Mouse (Mus musculus): ENCODE results near the gene Cldn7. TPM values are rescaled to one million over a fixed set of nuclear protein-coding genes. Genes with fewer than 3 reads are reported as not detected.

The Cldn7 gene
- polyA plus RNA-seq, 1 experiment from 2014 or later = 86.4 TPM

GRCm38 (mm10) chr11:69956218-69956617 is 8.4 kb upstream of the Cldn7 start:
- WGBS = 90% methylated on average over 1 of the region's 1 CpGs
- peak; percentile 20; the same call in 1 of the 2 replicates for TF ChIP-seq CTCF (IDR thresholded peaks at IDR 0.05; ENCODE audit: low read depth)
- Histone ChIP-seq H3K4me2 (no peak overlapping the region), H3K4me1 (ENCODE audit: insufficient read depth) (no peaks in the 10 kb centered on the region), H3K27me3 (ENCODE audit: insufficient read depth, low read length) (no peaks in the 10 kb centered on the region), H3K4me3 (ENCODE audit: low read depth, low read length) (no peak overlapping the region), H3K36me3 (ENCODE audit: insufficient read depth) (no peaks in the 10 kb centered on the region), H3K27ac (ENCODE audit: low read depth) (no peak overlapping the region), H3K9ac (no peak overlapping the region), H3K9me3 (ENCODE audit: low read depth, low read length) (no peaks in the 10 kb centered on the region)
- ATAC-seq (ENCODE audit: insufficient read depth) (no peak), DNase-seq (no peak)

GRCm38 (mm10) chr11:69960616-69961015 is 4.0 kb upstream of the Cldn7 start:
- Histone ChIP-seq H3K4me3 (ENCODE audit: low read depth, low read length) (no peak overlapping the region), H3K9ac (no peak overlapping the region), H3K4me1 (ENCODE audit: insufficient read depth) (no peaks in the 10 kb centered on the region), H3K4me2 (no peak overlapping the region), H3K27ac (ENCODE audit: low read depth) (no peak overlapping the region), H3K36me3 (ENCODE audit: insufficient read depth) (no peaks in the 10 kb centered on the region), H3K27me3 (ENCODE audit: insufficient read depth, low read length) (peaks cover 19% of the 10 kb centered on the region), H3K9me3 (ENCODE audit: low read depth, low read length) (no peaks in the 10 kb centered on the region)
- TF ChIP-seq CTCF (IDR thresholded peaks at IDR 0.05; ENCODE audit: low read depth) = peak; percentile 55
- WGBS = 31% methylated on average over 5 of the region's 5 CpGs
- DNase-seq (peak; percentile 26), ATAC-seq (ENCODE audit: insufficient read depth) (no peak)

DNA sequence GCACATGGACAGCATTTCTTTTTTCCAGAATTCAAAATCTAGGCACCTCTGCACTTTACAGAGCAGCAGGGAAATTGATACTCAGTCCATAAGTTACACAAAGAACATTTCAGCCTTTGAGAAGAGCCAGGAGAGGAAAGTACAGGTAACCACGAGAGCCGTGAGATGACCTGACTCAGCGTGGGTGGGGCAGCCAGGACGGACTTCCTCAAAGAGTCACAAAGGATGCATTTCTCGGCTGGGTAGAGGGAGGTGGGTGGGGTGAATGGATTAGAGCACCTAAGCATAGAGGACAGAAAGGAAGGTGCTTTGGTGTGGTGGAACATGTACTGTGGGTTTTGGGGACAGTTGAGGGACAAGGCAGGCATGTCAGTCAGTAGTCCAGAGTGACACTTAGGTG is 2.7 kb upstream of the Cldn7 start:
- no peak overlapping the region for H3K4me2 ChIP-seq
- ATAC-seq (ENCODE audit: insufficient read depth) = no peak
- H3K9me3 ChIP-seq (ENCODE audit: low read depth, low read length) = no peaks in the 10 kb centered on the region
- H3K9ac ChIP-seq = no peak overlapping the region
- no peak for DNase-seq
- H3K4me1 ChIP-seq (ENCODE audit: insufficient read depth) = no peaks in the 10 kb centered on the region
- no peaks in the 10 kb centered on the region for H3K36me3 ChIP-seq (ENCODE audit: insufficient read depth)
- no peak overlapping the region for H3K4me3 ChIP-seq (ENCODE audit: low read depth, low read length)
- no peak overlapping the region for H3K27ac ChIP-seq (ENCODE audit: low read depth)
- H3K27me3 ChIP-seq (ENCODE audit: insufficient read depth, low read length) = peaks cover 30% of the 10 kb centered on the region
- TF ChIP-seq CTCF (IDR thresholded peaks at IDR 0.05; ENCODE audit: low read depth) = no peak
- WGBS = 45% methylated on average over 5 of the region's 5 CpGs

GRCm38 (mm10) chr11:69965271-69966005 is 859 bp downstream of the Cldn7 start:
- H3K27ac ChIP-seq (ENCODE audit: low read depth) = peak overlapping the region; percentile 88
- H3K4me2 ChIP-seq = peak overlapping the region; percentile 70
- DNase-seq (peak; percentile 83), ATAC-seq (ENCODE audit: insufficient read depth) (peak; percentile 45)
- peaks cover 25% of the 10 kb centered on the region for H3K36me3 ChIP-seq (ENCODE audit: insufficient read depth)
- WGBS = 2% methylated on average over 49 of the region's 49 CpGs
- H3K4me3 ChIP-seq (ENCODE audit: low read depth, low read length) = peak overlapping the region; percentile 48
- H3K9me3 ChIP-seq (ENCODE audit: low read depth, low read length) = no peaks in the 10 kb centered on the region
- no peaks in the 10 kb centered on the region for H3K4me1 ChIP-seq (ENCODE audit: insufficient read depth)
- peaks cover 39% of the 10 kb centered on the region for H3K27me3 ChIP-seq (ENCODE audit: insufficient read depth, low read length)
- no peak for TF ChIP-seq CTCF (IDR thresholded peaks at IDR 0.05; ENCODE audit: low read depth)
- H3K9ac ChIP-seq = peak overlapping the region; percentile 61

DNA sequence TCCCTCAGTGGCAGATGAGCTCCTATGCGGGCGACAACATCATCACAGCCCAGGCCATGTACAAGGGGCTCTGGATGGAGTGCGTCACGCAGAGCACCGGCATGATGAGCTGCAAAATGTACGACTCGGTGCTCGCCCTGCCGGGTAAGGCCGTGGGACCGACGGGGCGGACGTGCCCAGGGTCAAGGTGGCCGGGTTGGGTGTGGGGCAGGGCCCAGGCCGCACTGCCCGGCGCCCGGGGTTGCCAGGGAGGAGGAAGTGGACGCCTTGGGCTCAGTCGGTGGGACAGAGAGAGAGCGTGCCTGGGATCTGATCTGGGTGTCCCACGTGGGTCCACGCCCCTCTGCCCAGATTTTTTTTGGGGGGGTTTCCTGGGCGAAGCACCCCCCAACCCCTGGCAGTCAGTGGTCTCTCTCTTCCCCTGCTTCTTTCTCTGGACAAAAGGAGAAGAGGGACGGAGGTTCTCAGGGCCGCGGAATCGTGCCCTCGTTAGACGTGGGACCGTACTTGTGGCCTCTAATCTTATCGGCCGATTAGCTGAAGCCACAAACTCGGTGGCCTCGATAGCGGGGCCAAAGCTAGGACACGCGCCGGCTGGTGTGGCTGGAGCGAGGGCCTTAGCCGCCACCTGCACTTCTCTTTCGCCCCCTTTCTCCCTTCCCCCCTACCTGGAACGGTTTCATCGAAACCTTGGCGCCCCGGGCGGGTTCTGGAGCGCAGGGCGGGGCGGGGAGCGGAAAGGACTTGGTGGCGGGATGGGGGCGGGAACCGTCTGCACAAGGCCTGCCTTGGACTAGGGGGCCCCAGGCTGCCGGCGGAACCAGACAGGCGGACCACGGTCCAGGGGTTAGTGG is 1.7 kb downstream of the Cldn7 start:
- DNase-seq (peak; percentile 64), ATAC-seq (ENCODE audit: insufficient read depth) (peak; percentile 78)
- no peak for TF ChIP-seq CTCF (IDR thresholded peaks at IDR 0.05; ENCODE audit: low read depth)
- H3K36me3 ChIP-seq (ENCODE audit: insufficient read depth) = peaks cover 27% of the 10 kb centered on the region
- 1% methylated on average over 58 of the region's 59 CpGs for WGBS
- no peaks in the 10 kb centered on the region for H3K4me1 ChIP-seq (ENCODE audit: insufficient read depth)
- peaks cover 39% of the 10 kb centered on the region for H3K27me3 ChIP-seq (ENCODE audit: insufficient read depth, low read length)
- peak overlapping the region; percentile 70 for H3K4me2 ChIP-seq
- no peaks in the 10 kb centered on the region for H3K9me3 ChIP-seq (ENCODE audit: low read depth, low read length)
- peak overlapping the region; percentile 88 for H3K27ac ChIP-seq (ENCODE audit: low read depth)
- peak overlapping the region; percentile 48 for H3K4me3 ChIP-seq (ENCODE audit: low read depth, low read length)
- peak overlapping the region; percentile 61 for H3K9ac ChIP-seq

DNA sequence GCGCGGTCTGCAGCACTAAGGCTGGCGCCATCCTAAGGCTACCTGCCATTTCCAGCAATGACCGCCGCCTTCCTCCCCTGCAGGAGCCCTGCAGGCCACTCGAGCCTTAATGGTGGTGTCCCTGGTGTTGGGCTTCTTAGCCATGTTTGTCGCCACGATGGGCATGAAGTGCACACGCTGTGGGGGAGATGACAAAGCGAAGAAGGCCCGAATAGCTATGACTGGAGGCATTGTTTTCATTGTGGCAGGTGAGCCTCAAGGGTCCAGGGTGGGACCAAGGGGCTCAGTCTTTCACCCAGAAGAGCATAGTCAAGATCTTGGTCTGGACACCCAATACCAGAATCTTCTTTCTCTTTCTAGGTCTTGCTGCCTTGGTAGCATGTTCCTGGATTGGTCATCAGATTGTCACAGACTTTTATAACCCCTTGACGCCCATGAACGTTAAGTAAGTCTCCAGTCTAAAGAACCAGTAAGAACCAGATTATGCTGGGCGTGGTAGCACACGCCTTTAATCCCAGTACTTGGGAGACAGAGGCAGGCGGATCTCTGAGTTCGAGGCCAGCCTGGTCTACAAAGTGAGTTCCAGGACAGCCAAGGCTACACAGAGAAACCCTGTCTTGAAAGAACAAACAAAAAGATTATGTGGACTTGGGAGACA is 2.4 kb downstream of the Cldn7 start:
- DNase-seq = no peak
- peak overlapping the region; percentile 61 for H3K9ac ChIP-seq
- H3K4me2 ChIP-seq = peak overlapping the region; percentile 70
- no peaks in the 10 kb centered on the region for H3K9me3 ChIP-seq (ENCODE audit: low read depth, low read length)
- H3K27me3 ChIP-seq (ENCODE audit: insufficient read depth, low read length) = peaks cover 39% of the 10 kb centered on the region
- H3K27ac ChIP-seq (ENCODE audit: low read depth) = peak overlapping the region; percentile 88
- ATAC-seq (ENCODE audit: insufficient read depth) = no peak
- 0 out of 2 replicates have a peak, but pooled peaks have one; percentile 3 for TF ChIP-seq CTCF (IDR thresholded peaks at IDR 0.05; ENCODE audit: low read depth)
- H3K4me3 ChIP-seq (ENCODE audit: low read depth, low read length) = peak overlapping the region; percentile 48
- 32% methylated on average over 17 of the region's 17 CpGs for WGBS
- no peaks in the 10 kb centered on the region for H3K4me1 ChIP-seq (ENCODE audit: insufficient read depth)
- H3K36me3 ChIP-seq (ENCODE audit: insufficient read depth) = peaks cover 32% of the 10 kb centered on the region
